ENCODE assay signal across 12 mouse cellular contexts in genomic region chr11:46304864-46305710, GRCm38 (mm10). TPM values are rescaled to one million over a fixed set of nuclear protein-coding genes. Genes with fewer than 3 reads are reported as not detected.
DNase-seq lines count a peak whose midpoint lies in the region; ATAC-seq lines count a peak whose summit lies in the region.
"Had no signal": no experiment of that assay in that cellular context is flagged by ENCODE, and none has a peak within 500 bp of the region (broad histone marks: within the 10 kb centered on the region; RNA-seq: fewer than 3 reads in every experiment).

No protein-coding gene starts in this region.

- ATAC-seq in midbrain, embryonic 11.5 days (ENCODE audit: low FRiP score), result no peak
- no peak for ATAC-seq in midbrain, embryonic 16.5 days
- ATAC-seq in embryonic facial prominence, embryonic 14.5 days (ENCODE audit: low read depth), result peak; percentile 82; the same call in 1 of the 2 replicates
- ATAC-seq: forebrain, embryonic 15.5 days had no signal

- DNase-seq in adrenal gland, adult (ENCODE audit: inconsistent age in 2 of 2, low spot score in 1 of 2), result peak; percentile 72 to 90
- DNase-seq in adrenal gland, postnatal 4 days (ENCODE audit: low spot score in 2 of 2), result no peak
- peak; percentile 33 for DNase-seq in midbrain, embryonic 11.5 days (ENCODE audit: low spot score, missing footprints)
- DNase-seq in embryonic facial prominence, embryonic 14.5 days (ENCODE audit: low spot score), result no peak
- DNase-seq in thymus, postnatal 0 days (ENCODE audit: low spot score), result peak; percentile 80
- no peak for DNase-seq in embryo, embryonic 11 days
- DNase-seq in right cerebral cortex, adult 18-20 months, result no peak
- DNase-seq: heart, adult 11 months; kidney, adult 18-20 months had no signal

- H3K4me3 ChIP-seq in midbrain, embryonic 11.5 days (ENCODE audit: low read depth, low read length), result no peak overlapping the region
- no peak overlapping the region for H3K4me3 ChIP-seq in midbrain, embryonic 16.5 days (ENCODE audit: low read depth, low read length)
- no peak overlapping the region for H3K4me3 ChIP-seq in embryonic facial prominence, embryonic 14.5 days (ENCODE audit: low read depth, low read length)
- H3K4me3 ChIP-seq: forebrain, embryonic 15.5 days; myocyte had no signal

- WGBS in midbrain, embryonic 11.5 days, result 82% methylated on average over 9 of the region's 9 CpGs
- 82% methylated on average over 9 of the region's 9 CpGs for WGBS in midbrain, embryonic 16.5 days
- WGBS in embryonic facial prominence, embryonic 14.5 days, result 70% methylated on average over 9 of the region's 9 CpGs

- no peaks in the 10 kb centered on the region for H3K27me3 ChIP-seq in midbrain, embryonic 11.5 days (ENCODE audit: control insufficient read depth, insufficient read depth, low read length)
- H3K27me3 ChIP-seq in midbrain, embryonic 16.5 days (ENCODE audit: control insufficient read depth, insufficient read depth, low read depth, low read length), result no peaks in the 10 kb centered on the region
- no peaks in the 10 kb centered on the region for H3K27me3 ChIP-seq in embryonic facial prominence, embryonic 14.5 days (replicated peaks; ENCODE audit: control insufficient read depth, insufficient read depth, low read length)
- H3K27me3 ChIP-seq: forebrain, embryonic 15.5 days had no signal

- H3K27ac ChIP-seq in midbrain, embryonic 11.5 days (ENCODE audit: low read depth, low read length), result no peak overlapping the region
- H3K27ac ChIP-seq in midbrain, embryonic 16.5 days (ENCODE audit: low read length), result no peak overlapping the region
- no peak overlapping the region for H3K27ac ChIP-seq in embryonic facial prominence, embryonic 14.5 days (replicated peaks; ENCODE audit: low read depth, low read length)
- H3K27ac ChIP-seq: forebrain, embryonic 15.5 days had no signal

- peaks cover 5% of the 10 kb centered on the region for H3K4me1 ChIP-seq in midbrain, embryonic 11.5 days (ENCODE audit: control insufficient read depth, insufficient read depth, low read length)
- H3K4me1 ChIP-seq in midbrain, embryonic 16.5 days (ENCODE audit: control insufficient read depth, insufficient read depth, low read length), result peaks cover 26% of the 10 kb centered on the region
- peaks cover 7% of the 10 kb centered on the region for H3K4me1 ChIP-seq in embryonic facial prominence, embryonic 14.5 days (ENCODE audit: control insufficient read depth, insufficient read depth, low read length)

- no peak overlapping the region for H3K9ac ChIP-seq in midbrain, embryonic 11.5 days (ENCODE audit: low read length)
- no peak overlapping the region for H3K9ac ChIP-seq in midbrain, embryonic 16.5 days (ENCODE audit: low read depth, low read length)
- no peak overlapping the region for H3K9ac ChIP-seq in embryonic facial prominence, embryonic 14.5 days (ENCODE audit: low read depth, low read length)
- H3K9ac ChIP-seq: forebrain, embryonic 15.5 days had no signal

- H3K36me3 ChIP-seq in midbrain, embryonic 11.5 days (ENCODE audit: control insufficient read depth, insufficient read depth, low read length), result no peaks in the 10 kb centered on the region
- H3K36me3 ChIP-seq in midbrain, embryonic 16.5 days (ENCODE audit: control insufficient read depth, insufficient read depth, low read length), result no peaks in the 10 kb centered on the region
- H3K36me3 ChIP-seq in embryonic facial prominence, embryonic 14.5 days (ENCODE audit: control insufficient read depth, insufficient read depth, low read length), result no peaks in the 10 kb centered on the region
- H3K36me3 ChIP-seq: forebrain, embryonic 15.5 days had no signal

- H3K4me2 ChIP-seq in midbrain, embryonic 11.5 days, result no peak overlapping the region
- H3K4me2 ChIP-seq in midbrain, embryonic 16.5 days (ENCODE audit: low read length), result no peak overlapping the region
- H3K4me2 ChIP-seq in embryonic facial prominence, embryonic 14.5 days (ENCODE audit: low read depth, low read length), result no peak overlapping the region
- H3K4me2 ChIP-seq: forebrain, embryonic 15.5 days had no signal

- H3K9me3 ChIP-seq in midbrain, embryonic 11.5 days (ENCODE audit: control insufficient read depth, low read length), result no peaks in the 10 kb centered on the region
- H3K9me3 ChIP-seq in midbrain, embryonic 16.5 days (replicated peaks; ENCODE audit: control insufficient read depth, low read length, poor library complexity, severe bottlenecking), result no peaks in the 10 kb centered on the region
- H3K9me3 ChIP-seq in embryonic facial prominence, embryonic 14.5 days (ENCODE audit: control insufficient read depth, low read length), result no peaks in the 10 kb centered on the region
- H3K9me3 ChIP-seq: forebrain, embryonic 15.5 days had no signal

RNA-seq across cellular contexts. Expression of gene Cyfip2, which starts 7.6 kb away (rescaled TPM):
- 10 to 100 TPM; 55.8 to 56.7 TPM for total RNA-seq in adrenal gland, postnatal 4 days (2021)
- polyA plus RNA-seq in midbrain, embryonic 11.5 days (2014; fragmentation: Nextera tagmentation; extraction: Ambion mirVana), result 34.0 and 40.4 TPM in 2 replicates
- 98.9 and 103 TPM in 2 replicates for polyA plus RNA-seq in midbrain, embryonic 16.5 days (2015; fragmentation: Nextera tagmentation; extraction: Ambion mirVana)
- polyA plus RNA-seq in embryonic facial prominence, embryonic 14.5 days (2014; fragmentation: Nextera tagmentation; extraction: Ambion mirVana), result 13.4 TPM in 2 replicates
- 62.7 and 67.6 TPM in 2 replicates for polyA plus RNA-seq in thymus, postnatal 0 days (2015; fragmentation: Nextera tagmentation; extraction: Ambion mirVana)

Comparison
In these comparisons a context has a peak if more than half of its experiments do, and no peak if none do; other contexts are left out.
1. DNase-seq: peak in adrenal gland, adult (2 of 2), midbrain, embryonic 11.5 days (single experiment) and thymus, postnatal 0 days (single experiment); none in adrenal gland, postnatal 4 days (0 of 2), embryonic facial prominence, embryonic 14.5 days (single experiment), embryo, embryonic 11 days (single experiment) and right cerebral cortex, adult 18-20 months (single experiment).